Mouse (Mus musculus) gastrocnemius, postnatal 10 days (tissue): ENCODE results near the gene Eri3. TPM values are rescaled to one million over a fixed set of nuclear protein-coding genes. Genes with fewer than 3 reads are reported as not detected.

Source experiments
- DNase-seq: peaks from one replicate; pipeline ENCODE4 v3.0.0; 2021; ENCODE audit warnings: mixed read lengths
- total RNA-seq, 2 experiments: library from RNA; stranded (reverse); gene quantifications; 2 replicates each; pipeline ENCODE4 v1.2.3; 2021

The Eri3 gene
- total RNA-seq, 2 experiments from 2014 or later = 73.6 to 80.3 TPM

GRCm38 (mm10) chr4:117624660-117625059 lies 74.5 kb downstream of the Eri3 start:
- DNase-seq = no peak

- DNase-seq = no peak
Measured at GRCm38 (mm10) chr4:117628464-117628863, 78.3 kb downstream of the Eri3 start.

- no peak for DNase-seq
Measured at GRCm38 (mm10) chr4:117630053-117630670, 80.0 kb downstream of the Eri3 start.

- DNase-seq = no peak
Measured at GRCm38 (mm10) chr4:117633527-117633926, 83.4 kb downstream of the Eri3 start.

GRCm38 (mm10) chr4:117634642-117635041 lies 84.5 kb downstream of the Eri3 start:
- DNase-seq = no peak

- DNase-seq = no peak
Measured at GRCm38 (mm10) chr4:117636152-117636551, 86.0 kb downstream of the Eri3 start.

GRCm38 (mm10) chr4:117636891-117637613 lies 86.9 kb downstream of the Eri3 start:
- DNase-seq = no peak

- no peak for DNase-seq
Measured at GRCm38 (mm10) chr4:117640925-117641703, 90.9 kb downstream of the Eri3 start.

GRCm38 (mm10) chr4:117641804-117642203 lies 91.6 kb downstream of the Eri3 start:
- DNase-seq = no peak

GRCm38 (mm10) chr4:117645031-117645435 lies 94.9 kb downstream of the Eri3 start:
- peak; percentile 61 for DNase-seq

- DNase-seq = no peak
Measured at GRCm38 (mm10) chr4:117645859-117646258, 95.7 kb downstream of the Eri3 start.

- DNase-seq = no peak
Measured at GRCm38 (mm10) chr4:117646496-117646895, 96.3 kb downstream of the Eri3 start.

GRCm38 (mm10) chr4:117646926-117647755 lies 97.0 kb downstream of the Eri3 start:
- no peak for DNase-seq

- DNase-seq = no peak
Measured at GRCm38 (mm10) chr4:117651626-117652101, 101.5 kb downstream of the Eri3 start.

- no peak for DNase-seq
Measured at GRCm38 (mm10) chr4:117652727-117653126, 102.6 kb downstream of the Eri3 start.

- DNase-seq = no peak
Measured at GRCm38 (mm10) chr4:117654016-117654702, 104.0 kb downstream of the Eri3 start.

- no peak for DNase-seq
Measured at GRCm38 (mm10) chr4:117654703-117655499, 104.7 kb downstream of the Eri3 start.

GRCm38 (mm10) chr4:117655500-117655863 lies 105.3 kb downstream of the Eri3 start:
- no peak for DNase-seq

GRCm38 (mm10) chr4:117656961-117657360 lies 106.8 kb downstream of the Eri3 start:
- no peak for DNase-seq

- no peak for DNase-seq
Measured at GRCm38 (mm10) chr4:117657646-117658045, 107.5 kb downstream of the Eri3 start.
